Mouse (Mus musculus) heart, embryonic 14.5 days (tissue): Measurements from ENCODE around the gene Pisd. TPM values are rescaled to one million over a fixed set of nuclear protein-coding genes. Genes with fewer than 3 reads are reported as not detected.
"Not testable (repeated sequence)": the region's sequence is repeated elsewhere in the genome, so short reads cannot be mapped to it uniquely, and the experiment has no call there.

Source experiments
- ATAC-seq: fragments of 200-750 bp; cut with Nextera tagmentation; 2 replicates; pipeline ENCODE4 v1.8.0; 2017; ENCODE audit warnings: low read depth, moderate TSS enrichment; ENCODE audit not compliant: insufficient number of reproducible peaks, insufficient read depth, low FRiP score
- H3K27ac ChIP-seq, 2 experiments: fragments of 200-500 bp in 1 of 2; fragments of 300-500 bp in 1 of 2; sonication (generic) in 1 of 2; replicated peaks in 1 of 2; 2 replicates each; pipeline ENCODE4 v1.5.1; 2012 to 2014; ENCODE audit warnings: low read depth in 2 of 2, low read length in 2 of 2, control low read depth in 1 of 2, mild to moderate bottlenecking in 1 of 2, mixed read lengths in 1 of 2; ENCODE audit not compliant: control insufficient read depth in 1 of 2, insufficient read depth in 1 of 2
- H3K27me3 ChIP-seq: fragments of 300-500 bp; sonication (generic); 2 replicates; pipeline ENCODE4 v1.6.1; 2014; ENCODE audit warnings: mild to moderate bottlenecking, low read length, control low read depth; ENCODE audit not compliant: control insufficient read depth, insufficient read depth
- H3K36me3 ChIP-seq: fragments of 300-500 bp; sonication (generic); 2 replicates; pipeline ENCODE4 v1.6.1; 2014; ENCODE audit warnings: mild to moderate bottlenecking, control low read depth, low read length, mixed read lengths; ENCODE audit not compliant: control insufficient read depth, insufficient read depth
- H3K4me1 ChIP-seq, 2 experiments: fragments of 200-500 bp in 1 of 2; fragments of 300-500 bp in 1 of 2; sonication (generic) in 1 of 2; 2 replicates each; pipeline ENCODE4 v1.6.1; 2012 to 2014; ENCODE audit warnings: low read length in 2 of 2, control low read depth in 1 of 2, mixed read lengths in 1 of 2; ENCODE audit not compliant: control insufficient read depth in 2 of 2, insufficient read depth in 2 of 2
- H3K4me2 ChIP-seq: fragments of 300-500 bp; sonication (generic); 2 replicates; pipeline ENCODE4 v1.6.1; 2014; ENCODE audit warnings: mild to moderate bottlenecking, low read length
- H3K4me3 ChIP-seq, 2 experiments: fragments of 200-500 bp in 1 of 2; fragments of 300-500 bp in 1 of 2; sonication (generic) in 1 of 2; 2 replicates each; pipeline ENCODE4 v1.5.1; 2012 to 2014; ENCODE audit warnings: low read length in 2 of 2, mild to moderate bottlenecking in 2 of 2, control low read depth in 1 of 2, low read depth in 1 of 2, moderate library complexity in 1 of 2; ENCODE audit not compliant: control insufficient read depth in 1 of 2, insufficient read depth in 1 of 2
- H3K9ac ChIP-seq: fragments of 300-500 bp; sonication (generic); 2 replicates; pipeline ENCODE4 v1.6.1; 2014; ENCODE audit warnings: mild to moderate bottlenecking, low read length
- H3K9me3 ChIP-seq: fragments of 300-500 bp; sonication (generic); 2 replicates; pipeline ENCODE4 v1.6.1; 2016; ENCODE audit warnings: low read length, control low read depth; ENCODE audit not compliant: control insufficient read depth
- WGBS: fragments of 180-500 bp; shearing (Covaris S2); extraction: QIAGEN DNeasy Blood & Tissue Kit; methylation state at CpG from one replicate; pipeline ENCODE4 v1.1.7; 2014; 5-methylcytosine and 5-hydroxymethylcytosine counted together
- polyA plus RNA-seq: library from polyadenylated mRNA; unstranded; fragments of >200 nt; fragmentation: Nextera tagmentation; extraction: Ambion mirVana; gene quantifications from 2 replicates; pipeline ENCODE4 v1.2.1, GENCODE M21; 2014

Gene Pisd
- polyA plus RNA-seq, 1 experiment from 2014 or later = 49.2 TPM

DNA sequence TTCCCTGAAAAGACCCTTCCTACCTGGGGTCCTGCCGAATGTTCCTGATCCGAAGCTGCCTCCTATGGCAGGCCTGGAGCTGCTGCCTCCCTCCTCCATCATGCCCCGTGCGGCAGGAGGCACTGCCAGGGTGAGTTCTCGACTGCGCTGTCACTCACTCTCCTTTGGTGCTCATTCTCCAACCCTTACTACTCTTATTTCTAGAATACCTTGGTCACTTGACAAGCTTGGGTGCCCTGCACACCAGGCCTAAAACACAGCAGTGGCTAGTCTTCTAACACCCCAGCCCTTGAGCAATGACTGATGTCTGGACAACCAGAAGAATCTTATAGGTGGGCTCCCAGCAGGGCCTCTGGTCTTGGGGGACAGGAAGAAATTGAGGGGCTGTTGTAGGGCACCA lies 51.6 kb downstream of the Pisd start:
- peaks cover 24% of the 10 kb centered on the region for H3K36me3 ChIP-seq
- WGBS = 90% methylated on average over 6 of the region's 6 CpGs
- not testable (repeated sequence) for H3K4me3 ChIP-seq, H3K9me3 ChIP-seq, H3K4me2 ChIP-seq, H3K27ac ChIP-seq, ATAC-seq, H3K27me3 ChIP-seq, H3K4me1 ChIP-seq, H3K9ac ChIP-seq

DNA sequence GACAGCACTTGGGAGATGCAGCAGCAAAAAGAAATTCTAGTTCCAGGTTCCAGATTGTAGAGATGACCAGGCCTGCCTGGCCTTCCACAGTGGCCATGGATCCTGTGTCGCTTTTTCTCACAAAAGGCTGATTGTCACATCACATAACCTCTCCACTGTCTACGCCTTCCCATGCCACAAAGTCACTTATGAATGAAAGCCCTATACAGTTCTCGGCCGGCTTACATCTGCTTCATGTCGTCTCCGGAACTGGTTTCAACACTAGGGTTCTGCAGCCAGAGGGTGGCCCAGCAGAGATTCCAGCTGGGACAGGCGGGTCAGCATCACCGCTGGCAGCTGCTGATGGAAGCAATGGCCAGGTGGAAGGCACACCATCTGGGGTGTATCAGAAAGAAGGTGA lies 56.6 kb downstream of the Pisd start:
- no peak for ATAC-seq
- WGBS = 76% methylated on average over 8 of the region's 8 CpGs
- no peaks in the 10 kb centered on the region for H3K4me1 ChIP-seq

DNA sequence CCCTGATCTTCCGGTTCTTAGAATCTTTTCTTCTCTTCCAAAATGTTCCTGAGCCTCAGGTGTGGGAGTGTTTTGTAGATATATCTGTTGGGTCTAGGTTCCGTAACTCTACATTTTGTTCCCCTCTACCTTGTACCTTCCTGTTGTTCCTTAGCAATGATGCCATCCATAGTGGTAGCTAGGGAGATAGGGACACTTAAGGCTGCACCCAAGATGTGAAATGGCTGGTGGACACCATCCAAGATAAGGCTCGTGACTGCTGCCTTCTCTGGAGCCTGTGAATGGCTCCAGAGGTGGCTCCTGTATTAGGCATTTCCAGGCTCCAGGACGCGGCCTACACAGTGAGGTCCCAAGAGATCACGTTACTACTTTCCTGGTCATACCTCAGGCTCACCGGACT lies 57.1 kb downstream of the Pisd start:
- 72% methylated on average over 7 of the region's 7 CpGs for WGBS
- Histone ChIP-seq H3K36me3 (0 out of 2 replicates have a peak, but pooled peaks cover under 1% of the 10 kb centered on the region), H3K4me3 (no peak overlapping the region), H3K9me3 (no peaks in the 10 kb centered on the region), H3K4me2 (no peak overlapping the region), H3K27me3 (no peaks in the 10 kb centered on the region), H3K27ac (no peak overlapping the region), H3K4me1 (no peaks in the 10 kb centered on the region), H3K9ac (no peak overlapping the region)
- no peak for ATAC-seq

More for the DNA sequence above, 56.6 kb downstream of the Pisd start:
- Histone ChIP-seq H3K9ac (no peak overlapping the region), H3K4me3 (no peak overlapping the region), H3K27me3 (no peaks in the 10 kb centered on the region), H3K36me3 (0 out of 2 replicates have a peak, but pooled peaks cover 4% of the 10 kb centered on the region), H3K27ac (no peak overlapping the region), H3K4me2 (no peak overlapping the region), H3K9me3 (0 out of 2 replicates have a peak, but pooled peaks cover 2% of the 10 kb centered on the region)

DNA sequence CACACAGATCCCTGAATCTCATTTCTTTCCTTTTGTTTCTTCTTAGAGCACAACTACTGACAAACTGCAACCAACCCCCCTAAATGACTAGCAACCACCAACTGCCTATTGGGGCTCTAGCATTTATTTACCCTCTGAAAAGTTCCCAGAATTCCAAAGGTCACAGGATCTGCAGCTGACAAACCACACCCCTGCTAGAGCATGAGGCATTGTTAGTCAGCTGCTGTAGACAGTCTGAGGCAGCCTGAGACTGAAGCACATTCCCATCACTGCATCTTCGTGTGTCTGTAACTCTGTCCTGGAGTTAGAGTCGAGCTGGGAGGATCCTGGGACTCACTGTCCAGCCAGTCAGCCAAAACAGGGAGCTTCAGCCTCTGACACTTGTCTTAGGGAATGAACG lies 60.0 kb downstream of the Pisd start:
- not testable (repeated sequence) for H3K27ac ChIP-seq, H3K9me3 ChIP-seq, H3K9ac ChIP-seq, H3K36me3 ChIP-seq, H3K27me3 ChIP-seq, H3K4me2 ChIP-seq, H3K4me3 ChIP-seq, ATAC-seq, H3K4me1 ChIP-seq
- 56% methylated on average over 3 of the region's 3 CpGs for WGBS

DNA sequence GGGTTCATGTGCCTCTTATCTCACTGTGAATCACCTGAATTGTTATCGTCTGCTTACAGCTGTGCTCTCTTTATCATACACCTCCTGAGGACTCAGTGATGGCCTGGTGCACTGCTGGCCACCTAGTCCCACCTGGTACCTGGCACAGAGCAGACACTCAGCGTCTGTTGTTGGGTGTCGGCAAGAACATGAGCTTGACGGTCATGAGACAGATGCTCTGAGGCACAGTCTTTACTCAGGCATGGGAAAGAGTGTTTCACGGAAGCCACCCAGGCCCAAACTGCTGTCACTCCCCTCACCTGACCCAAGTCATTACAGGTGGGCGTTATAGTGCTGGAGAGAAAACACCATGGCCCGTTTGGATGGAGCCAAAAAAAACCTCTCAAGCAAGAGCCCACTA lies 61.5 kb downstream of the Pisd start:
- no peaks in the 10 kb centered on the region for H3K9me3 ChIP-seq
- 76% methylated on average over 7 of the region's 7 CpGs for WGBS
- H3K4me3 ChIP-seq = no peak overlapping the region
- H3K9ac ChIP-seq = no peak overlapping the region
- no peaks in the 10 kb centered on the region for H3K36me3 ChIP-seq
- H3K4me1 ChIP-seq = no peaks in the 10 kb centered on the region
- no peaks in the 10 kb centered on the region for H3K27me3 ChIP-seq
- H3K4me2 ChIP-seq = no peak overlapping the region
- H3K27ac ChIP-seq = no peak overlapping the region
- ATAC-seq = no peak

DNA sequence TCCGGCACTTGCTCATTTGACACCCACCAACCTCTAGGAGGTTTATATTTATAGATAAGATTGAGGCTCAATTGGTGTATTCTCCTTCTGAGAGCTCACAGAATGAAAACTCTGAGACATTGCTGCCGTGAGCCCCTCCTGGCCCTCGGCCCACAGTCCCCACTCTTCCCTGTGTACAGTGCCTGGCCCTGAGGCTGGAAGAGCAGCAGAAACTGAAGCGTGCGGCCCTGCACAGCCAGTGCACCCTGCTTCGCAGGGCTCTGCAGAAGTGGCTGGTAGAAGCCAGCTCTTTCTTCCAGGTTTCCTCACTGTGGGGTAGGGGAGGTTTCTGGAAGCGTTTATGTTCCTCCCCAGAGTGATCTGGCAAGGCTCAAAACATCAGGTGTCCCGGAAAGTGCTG lies 62.7 kb downstream of the Pisd start:
- not testable (repeated sequence) for H3K4me1 ChIP-seq, H3K4me2 ChIP-seq, H3K27ac ChIP-seq, ATAC-seq, H3K9ac ChIP-seq, H3K36me3 ChIP-seq, H3K9me3 ChIP-seq, H3K27me3 ChIP-seq, H3K4me3 ChIP-seq
- WGBS = 76% methylated on average over 8 of the region's 8 CpGs

DNA sequence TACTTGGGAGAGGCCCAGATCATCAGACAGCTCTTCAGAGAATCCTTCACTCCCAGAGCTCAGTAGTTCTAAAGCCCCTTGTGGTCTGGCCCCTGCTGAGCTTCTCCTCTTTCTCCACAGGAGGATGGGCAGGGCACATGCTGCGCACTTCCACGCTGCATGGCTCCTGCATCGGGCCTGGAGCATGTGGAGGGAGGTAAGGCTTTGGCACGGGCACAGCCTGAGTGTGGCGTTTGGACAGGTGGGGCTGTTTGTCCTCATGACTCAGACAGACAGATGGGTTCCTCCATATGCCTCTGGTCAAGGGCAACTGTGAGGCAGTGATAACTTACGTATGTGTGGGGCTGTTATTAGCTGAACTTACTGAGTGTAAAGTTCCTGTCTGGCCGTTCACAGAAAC lies 63.2 kb downstream of the Pisd start:
- H3K4me2 ChIP-seq = no peak overlapping the region
- no peak for ATAC-seq
- no peaks in the 10 kb centered on the region for H3K36me3 ChIP-seq
- H3K27ac ChIP-seq = no peak overlapping the region
- no peaks in the 10 kb centered on the region for H3K4me1 ChIP-seq
- no peak overlapping the region for H3K4me3 ChIP-seq
- H3K9me3 ChIP-seq = no peaks in the 10 kb centered on the region
- 76% methylated on average over 7 of the region's 7 CpGs for WGBS
- no peaks in the 10 kb centered on the region for H3K27me3 ChIP-seq
- no peak overlapping the region for H3K9ac ChIP-seq

DNA sequence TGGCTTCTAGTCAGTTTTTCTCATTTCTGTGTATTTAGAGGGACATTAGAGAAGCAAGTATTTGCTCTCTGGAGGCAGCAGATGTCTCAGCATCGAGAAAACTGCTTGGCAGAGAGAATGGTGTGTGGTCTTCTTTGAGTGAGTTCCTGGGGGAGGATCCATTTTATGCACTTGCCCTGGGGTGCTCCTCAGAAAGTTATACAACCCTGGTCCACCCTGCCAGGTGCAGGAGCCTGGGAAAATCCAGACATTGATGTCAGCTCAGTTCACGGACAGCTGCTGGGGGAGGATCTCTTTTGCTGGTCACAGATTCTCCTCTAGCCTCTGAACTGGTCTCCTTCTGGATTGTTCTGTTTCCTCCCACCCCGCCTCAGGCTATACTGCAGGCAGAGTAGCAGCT lies 64.1 kb downstream of the Pisd start:
- Histone ChIP-seq H3K27me3 (no peaks in the 10 kb centered on the region), H3K36me3 (no peaks in the 10 kb centered on the region), H3K9ac (no peak overlapping the region), H3K27ac (no peak overlapping the region), H3K9me3 (no peaks in the 10 kb centered on the region), H3K4me2 (no peak overlapping the region), H3K4me1 (no peaks in the 10 kb centered on the region), H3K4me3 (no peak overlapping the region)
- 67% methylated on average over 3 of the region's 3 CpGs for WGBS
- no peak for ATAC-seq
